Mouse (Mus musculus): ENCODE results near the gene Slc12a8.
"Not testable (repeated sequence)": the region's sequence is repeated elsewhere in the genome, so short reads cannot be mapped to it uniquely, and the experiment has no call there.

The Slc12a8 gene

DNA sequence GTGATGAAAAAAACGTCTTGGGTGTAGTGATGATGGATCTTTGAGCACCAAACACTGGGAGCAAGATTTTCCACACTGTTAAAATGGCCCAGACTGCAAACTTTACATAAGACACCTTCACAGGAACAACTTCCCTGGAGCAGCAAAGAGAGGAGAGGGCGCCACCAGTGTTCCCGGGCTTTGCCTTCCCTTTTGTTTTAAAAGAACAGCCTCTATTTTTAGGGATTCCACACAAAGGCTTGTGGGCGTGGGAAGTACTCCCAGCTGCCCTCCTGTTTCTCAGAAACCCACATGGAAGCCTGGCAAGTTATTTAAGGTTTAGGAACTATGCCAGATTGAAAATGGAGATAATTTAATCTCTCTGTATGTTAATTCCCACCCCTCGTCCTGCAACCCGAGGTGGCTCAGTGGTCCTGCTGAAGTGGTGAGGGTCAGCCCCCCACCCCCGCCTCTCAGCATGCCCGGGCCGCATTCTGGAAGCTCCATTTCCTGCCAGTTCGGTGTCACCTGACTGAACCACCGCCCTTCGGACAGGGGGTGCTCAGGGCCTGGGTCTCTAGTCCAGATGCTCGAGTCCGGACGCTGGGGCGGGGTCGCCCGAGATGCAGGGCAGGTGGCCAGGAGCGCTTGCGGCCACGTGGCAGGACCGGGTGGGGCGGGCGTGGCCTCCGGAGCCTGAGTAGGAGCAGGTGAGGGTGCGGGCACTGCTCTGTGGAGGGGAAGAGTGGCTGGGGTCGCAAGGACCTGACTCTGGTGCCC, at the start of gene Slc12a8:
TSS of gene Slc12a8 (plus strand) at position 522 of the 759 bp plus-strand sequence.
- DNase-seq (ENCODE audit: low spot score in 2 of 2), result no peak

DNA sequence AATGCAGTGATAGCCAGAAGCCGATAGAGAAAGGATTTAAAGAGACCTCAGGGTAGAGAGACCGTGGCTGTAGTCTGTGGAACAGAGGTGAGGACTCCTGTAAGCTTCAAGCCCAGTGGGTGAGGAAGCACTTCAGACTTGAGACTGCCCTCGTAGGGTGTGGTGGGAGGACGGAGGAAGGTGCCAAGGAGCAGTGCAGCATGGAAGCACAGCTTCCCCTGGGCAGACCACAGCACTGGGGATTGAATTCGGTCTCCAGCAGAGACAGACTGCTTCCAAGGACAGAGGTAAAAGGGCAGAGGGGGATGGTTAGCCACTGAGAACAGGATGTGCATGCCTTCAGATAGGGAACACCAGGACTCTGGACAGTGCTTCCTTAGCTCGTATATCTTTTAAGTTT, 49.7 kb upstream of the Slc12a8 start:
- no peak for DNase-seq (ENCODE audit: low spot score in 2 of 2)

DNA sequence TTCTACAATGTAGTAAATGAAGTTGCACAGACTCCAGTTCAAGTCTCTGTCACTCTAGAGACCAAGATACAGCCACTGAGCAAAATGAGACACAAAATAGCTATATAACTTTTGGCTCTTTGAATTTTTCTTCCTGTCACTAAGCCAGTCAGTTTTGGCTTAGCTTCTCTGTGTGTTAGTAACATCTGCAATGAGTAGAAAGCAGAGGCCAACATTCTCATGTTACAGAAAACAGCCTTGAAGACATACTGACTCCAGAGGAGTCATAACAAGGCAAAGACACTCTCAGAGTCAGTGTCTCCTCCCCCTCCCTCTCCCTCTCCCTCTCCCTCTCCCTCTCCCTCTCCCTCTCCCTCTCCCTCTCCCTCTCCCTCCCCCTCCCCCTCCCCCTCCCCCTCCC, 47.2 kb upstream of the Slc12a8 start:
- no peak for DNase-seq (ENCODE audit: low spot score in 2 of 2)

DNA sequence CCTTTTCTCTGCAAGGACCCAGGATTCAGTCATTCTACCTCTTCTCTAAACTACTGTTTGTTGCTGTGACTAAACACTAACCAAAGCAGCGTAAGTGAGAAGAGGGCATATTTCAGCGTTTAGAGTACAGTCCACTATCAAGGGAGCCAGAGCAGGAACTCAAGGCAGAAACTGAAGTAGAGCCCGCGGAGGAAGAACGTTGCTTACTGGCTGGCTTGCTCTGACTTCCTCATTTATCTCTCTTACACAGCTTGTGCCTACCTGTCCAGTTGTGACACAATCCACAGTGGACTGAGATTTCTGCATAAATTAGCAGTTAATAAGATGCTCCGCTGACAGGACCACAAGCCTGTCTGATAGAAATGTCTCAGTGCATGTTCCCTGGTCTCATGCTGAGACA, 42.7 kb upstream of the Slc12a8 start:
- no peak for DNase-seq (ENCODE audit: low spot score in 2 of 2)

DNA sequence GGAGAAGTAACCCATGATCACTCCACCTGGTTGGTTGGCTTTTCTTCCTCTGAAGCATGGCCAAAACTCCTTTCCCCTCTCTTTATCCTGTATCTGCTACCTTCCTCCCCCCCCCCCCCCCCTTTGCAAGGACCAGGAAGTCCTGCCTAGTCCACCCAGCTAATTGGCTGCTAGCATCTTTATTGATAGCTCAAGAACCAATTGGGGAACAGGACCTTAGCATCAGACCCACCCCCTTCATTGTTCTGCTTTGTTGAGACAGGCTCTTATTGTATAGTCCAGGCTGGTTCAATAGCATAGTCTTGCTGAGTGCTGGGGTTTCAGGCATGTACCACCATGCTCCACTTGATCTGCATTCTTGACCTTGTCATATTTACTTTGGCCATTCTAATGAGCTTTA, 37.2 kb upstream of the Slc12a8 start:
- DNase-seq (ENCODE audit: low spot score in 2 of 2), result no peak

DNA sequence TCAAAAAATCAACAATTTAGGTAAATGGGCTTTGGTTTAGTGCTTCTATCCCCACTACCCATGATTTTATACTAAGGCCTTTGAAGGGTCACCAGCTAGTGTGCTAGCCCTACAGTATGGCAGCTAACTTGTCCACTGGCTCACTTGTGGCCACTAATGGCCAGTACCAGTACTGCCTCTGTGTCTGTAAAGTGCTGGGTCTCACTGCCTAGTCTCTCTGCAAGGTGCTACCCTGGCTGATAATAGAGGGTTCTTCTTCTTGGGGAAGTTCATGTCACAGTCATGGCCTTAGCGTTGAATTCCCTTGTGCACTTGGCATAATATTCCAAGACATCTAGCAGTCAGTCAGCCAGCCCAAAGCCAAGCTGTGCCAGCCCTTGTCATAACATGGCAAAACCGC, 36.0 kb upstream of the Slc12a8 start:
- DNase-seq (ENCODE audit: low spot score in 2 of 2), result peak in 1 of 2 experiments; percentile 60

DNA sequence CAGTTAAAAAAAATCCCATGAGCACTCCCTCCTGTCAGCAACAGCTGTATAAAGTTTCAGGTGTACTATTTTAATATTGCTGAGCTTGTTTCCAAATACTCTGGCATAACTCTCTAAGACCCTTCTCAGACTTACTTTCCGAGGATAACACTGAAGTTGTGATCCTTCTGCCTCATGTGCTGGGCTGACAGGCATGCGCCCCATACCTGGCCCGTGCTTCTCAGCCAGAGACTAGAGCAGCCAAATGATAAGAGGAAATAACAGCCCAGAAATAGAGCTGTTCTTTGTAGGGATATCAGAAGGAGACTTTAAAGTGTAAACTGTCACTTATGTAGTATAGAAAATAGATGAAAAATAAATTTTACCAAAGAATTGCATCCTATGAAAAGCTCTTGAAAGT, 34.8 kb upstream of the Slc12a8 start:
- no peak for DNase-seq (ENCODE audit: low spot score in 2 of 2)

DNA sequence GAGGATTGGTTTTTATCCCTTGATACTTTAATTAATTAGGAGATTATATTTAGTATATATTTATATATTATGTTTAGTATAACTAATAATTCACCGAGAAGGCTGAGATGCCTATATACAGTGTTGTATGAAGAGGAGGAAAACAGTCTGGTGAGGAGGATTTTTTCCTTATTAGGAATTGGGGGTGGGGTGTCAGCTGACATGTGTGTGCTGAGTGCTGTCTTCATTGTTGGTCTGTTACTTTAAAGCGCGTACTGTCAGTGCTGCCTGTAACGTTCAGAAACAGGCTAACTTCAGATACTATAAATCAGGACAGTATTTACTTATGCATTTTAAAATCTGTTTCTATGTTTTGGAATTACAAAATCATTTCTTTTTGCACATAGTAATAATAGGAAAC, 29.4 kb upstream of the Slc12a8 start:
- DNase-seq (ENCODE audit: low spot score in 2 of 2), result no peak

DNA sequence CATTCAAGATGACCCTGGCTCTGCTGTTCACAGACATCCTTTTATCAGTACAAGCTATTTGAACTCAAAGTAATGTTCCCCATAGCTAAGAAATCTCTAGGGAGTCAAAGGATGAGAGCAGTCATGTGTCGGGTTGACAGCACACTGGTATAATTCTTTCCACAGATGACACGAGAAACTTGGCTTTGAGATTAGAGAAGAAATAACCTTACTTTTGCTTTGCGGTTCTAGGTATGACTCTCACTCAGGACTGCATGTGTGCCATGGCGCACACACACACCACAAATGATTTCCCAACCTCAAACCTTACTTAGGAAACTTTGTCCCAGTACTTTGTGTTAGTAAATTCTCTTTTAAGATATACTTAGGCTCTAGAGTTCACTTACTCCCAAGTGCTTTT, 22.8 kb upstream of the Slc12a8 start:
- no peak for DNase-seq (ENCODE audit: low spot score in 2 of 2)

DNA sequence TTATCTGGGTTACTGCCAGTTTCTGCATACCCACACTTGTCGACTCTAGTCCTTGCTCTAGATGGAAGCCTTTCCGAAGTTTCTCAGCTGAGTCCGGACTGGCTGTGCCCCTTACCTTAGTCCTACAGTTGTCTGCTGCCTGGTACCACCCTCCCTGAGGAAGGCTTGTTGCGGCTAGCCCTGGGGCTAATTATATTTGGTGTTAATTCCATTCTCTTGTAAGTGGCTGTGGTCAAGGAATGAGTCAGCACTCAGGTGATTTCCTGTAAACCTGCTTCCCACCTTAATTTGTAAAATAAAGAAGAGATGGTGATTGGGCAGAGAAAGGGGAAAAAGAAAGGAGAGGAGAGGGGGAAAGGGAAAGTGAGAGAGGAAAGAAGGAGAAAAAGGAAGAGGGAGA, 9.0 kb upstream of the Slc12a8 start:
- no peak for DNase-seq (ENCODE audit: low spot score in 2 of 2)

DNA sequence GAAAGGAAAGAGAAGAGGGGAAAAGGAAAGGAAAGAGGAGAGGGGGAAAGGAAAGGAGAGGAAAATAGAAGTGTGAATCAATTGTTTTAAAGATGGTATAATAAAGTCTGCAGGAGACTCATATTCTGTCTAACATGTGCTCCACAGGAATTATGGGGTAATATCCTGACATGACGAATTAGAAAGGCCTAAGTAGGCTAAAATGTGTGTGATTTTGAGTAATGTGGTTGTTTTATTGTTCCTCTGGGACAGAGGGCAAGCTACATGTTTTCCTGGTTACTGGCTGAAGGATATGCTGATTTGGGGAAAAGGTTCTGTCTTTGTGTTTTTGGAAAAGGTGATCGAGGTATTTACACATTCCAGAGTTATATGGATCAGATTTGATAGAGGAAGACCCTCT, 7.9 kb upstream of the Slc12a8 start:
- not testable (repeated sequence) for DNase-seq (ENCODE audit: low spot score in 2 of 2)

DNA sequence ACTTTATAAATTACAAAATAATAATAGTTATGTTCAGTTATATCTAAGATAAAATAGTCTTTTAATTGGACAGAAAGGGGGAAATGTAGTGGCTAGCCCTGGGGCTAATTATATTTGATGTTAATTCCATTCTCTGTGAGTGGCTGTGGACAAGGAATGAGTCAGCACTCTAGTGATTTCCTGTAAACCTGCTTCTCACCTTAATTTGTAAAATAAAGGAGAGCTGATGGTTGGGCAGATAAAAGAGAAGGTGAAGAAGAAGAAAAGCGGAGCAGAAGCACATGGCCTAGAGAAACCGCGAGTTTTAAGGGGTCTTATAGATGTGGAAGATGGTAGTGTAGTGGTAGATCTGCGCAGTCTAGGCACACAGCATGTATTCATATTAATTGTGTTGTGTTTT, 6.3 kb upstream of the Slc12a8 start:
- not testable (repeated sequence) for DNase-seq (ENCODE audit: low spot score in 2 of 2)

DNA sequence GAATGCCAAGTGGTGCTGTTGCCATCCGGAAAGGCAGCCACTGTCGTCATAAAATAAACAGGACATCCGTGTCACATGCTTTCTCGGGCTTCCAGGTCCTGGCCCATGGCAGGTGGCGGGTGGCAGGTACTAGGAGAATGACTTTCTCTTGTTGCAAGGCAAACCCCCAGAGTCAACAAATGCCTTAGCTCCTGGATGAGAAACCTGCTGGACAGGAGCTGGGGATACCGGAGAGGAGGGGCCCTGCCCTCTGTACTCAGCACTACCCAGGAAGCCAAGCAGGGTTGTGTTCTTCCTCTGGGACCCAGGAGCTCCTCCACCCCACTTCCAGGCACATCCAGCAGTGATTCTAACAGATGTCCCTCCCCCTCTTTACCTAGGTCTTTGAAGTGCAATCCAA, 4.6 kb upstream of the Slc12a8 start:
- DNase-seq (ENCODE audit: low spot score in 2 of 2), result no peak

DNA sequence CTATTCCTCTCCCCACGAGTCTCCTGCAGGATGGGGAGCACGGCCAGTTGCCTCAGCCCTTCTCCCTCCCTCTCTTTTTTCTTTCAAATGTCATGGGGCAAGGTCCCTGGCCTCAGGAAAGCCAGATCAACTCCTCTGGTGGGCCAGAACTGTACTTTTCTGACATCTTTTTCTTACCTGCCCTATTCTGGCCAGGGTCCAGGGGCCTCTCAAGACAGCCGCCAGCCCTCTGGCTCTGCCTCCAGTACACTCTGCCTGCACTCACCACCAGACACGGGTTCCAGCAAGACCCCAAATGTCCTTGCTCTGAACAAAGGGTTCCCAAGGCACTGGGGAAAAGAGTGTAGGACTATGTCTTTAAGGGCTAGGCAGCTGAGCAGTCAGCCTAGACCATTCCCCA, 499 bp downstream of the Slc12a8 start:
- DNase-seq (ENCODE audit: low spot score in 2 of 2), result no peak

DNA sequence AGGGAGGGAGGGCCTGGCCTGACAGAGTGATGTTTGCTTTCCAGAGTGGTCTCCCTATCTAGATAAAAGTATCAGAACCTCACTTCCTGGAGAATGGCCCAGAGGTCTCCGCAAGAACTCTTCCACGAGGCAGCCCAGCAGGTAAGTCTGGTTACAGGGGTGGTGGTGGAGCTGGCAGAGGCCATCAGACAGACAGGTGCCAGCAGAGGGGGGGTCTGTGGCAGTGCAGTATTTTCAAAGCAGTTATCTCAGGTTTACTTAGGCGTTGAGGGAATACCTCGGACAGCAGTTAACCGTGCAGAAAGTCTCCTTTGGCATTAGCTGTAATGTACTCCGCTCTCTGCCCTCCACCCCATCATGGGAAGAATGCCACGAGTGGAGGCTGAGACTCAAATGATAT, 1.1 kb downstream of the Slc12a8 start:
- no peak for DNase-seq (ENCODE audit: low spot score in 2 of 2)

DNA sequence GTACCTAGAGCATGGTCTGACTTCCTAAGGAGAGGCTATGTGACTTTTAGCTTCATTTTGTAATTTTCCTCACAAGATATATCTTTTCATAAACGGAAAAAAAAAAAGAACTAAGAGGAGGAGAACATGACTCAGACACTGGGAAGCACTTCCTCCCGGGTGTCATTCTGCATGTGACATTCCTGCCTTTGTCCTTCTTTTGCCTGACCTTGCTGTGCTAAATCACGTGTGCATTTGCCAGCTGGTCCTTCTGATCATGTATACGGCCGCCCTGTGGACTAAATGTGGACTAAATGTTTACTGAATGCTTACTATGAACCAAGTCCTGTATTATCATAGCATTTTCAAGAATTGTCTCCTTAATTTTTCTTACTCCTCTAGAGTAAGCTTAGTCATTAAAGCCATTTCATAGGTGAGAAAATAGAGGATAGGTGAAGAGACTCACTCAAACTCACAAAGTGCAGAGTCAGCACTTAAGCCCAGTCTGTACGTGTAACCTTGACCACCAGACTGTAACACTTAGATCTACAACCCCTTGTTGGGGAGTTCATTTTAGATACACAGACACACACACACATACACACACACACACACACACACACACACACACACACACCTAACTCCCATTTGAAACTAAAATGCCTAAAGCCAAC, 2.9 kb downstream of the Slc12a8 start:
- no peak for DNase-seq (ENCODE audit: low spot score in 2 of 2)

DNA sequence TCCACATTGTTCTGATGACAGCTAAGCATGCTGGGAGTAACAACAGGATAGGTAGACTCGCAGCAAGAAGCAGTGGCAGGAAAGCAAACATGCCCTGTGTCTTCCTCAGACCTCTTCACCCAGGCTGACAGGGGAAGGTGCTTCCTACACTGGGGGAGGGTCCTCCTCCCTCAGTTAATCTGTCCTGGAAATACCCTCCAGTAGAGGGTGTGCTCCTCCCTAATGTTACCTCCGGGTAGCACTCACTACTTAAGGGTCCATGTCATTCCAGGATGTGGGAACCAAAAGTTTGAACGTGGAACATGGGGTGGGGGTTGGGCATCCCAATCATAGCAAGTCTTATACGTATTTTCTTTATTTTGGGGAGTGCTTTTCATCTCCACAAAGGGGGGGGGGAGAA, 5.4 kb downstream of the Slc12a8 start:
- no peak for DNase-seq (ENCODE audit: low spot score in 2 of 2)

DNA sequence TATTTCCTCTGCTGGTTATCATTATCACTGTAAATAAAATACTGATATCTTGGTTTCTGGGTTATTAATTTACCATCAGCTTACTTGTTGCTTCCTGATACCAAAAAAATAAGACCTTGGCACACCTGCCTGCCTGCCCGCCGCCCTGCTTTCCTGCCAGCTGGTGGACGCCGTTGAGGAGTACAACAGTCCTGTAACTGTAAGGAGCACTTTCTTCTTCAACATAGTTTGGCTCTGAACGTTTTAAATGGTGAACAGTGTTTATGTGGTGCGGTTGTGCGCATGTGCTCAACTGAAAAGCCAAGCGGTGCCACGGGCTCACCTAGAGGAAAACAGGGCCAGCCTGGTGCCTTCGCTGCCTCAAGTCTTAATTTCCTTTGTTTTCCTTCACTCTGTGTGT, 6.4 kb downstream of the Slc12a8 start:
- DNase-seq (ENCODE audit: low spot score in 2 of 2), result no peak

DNA sequence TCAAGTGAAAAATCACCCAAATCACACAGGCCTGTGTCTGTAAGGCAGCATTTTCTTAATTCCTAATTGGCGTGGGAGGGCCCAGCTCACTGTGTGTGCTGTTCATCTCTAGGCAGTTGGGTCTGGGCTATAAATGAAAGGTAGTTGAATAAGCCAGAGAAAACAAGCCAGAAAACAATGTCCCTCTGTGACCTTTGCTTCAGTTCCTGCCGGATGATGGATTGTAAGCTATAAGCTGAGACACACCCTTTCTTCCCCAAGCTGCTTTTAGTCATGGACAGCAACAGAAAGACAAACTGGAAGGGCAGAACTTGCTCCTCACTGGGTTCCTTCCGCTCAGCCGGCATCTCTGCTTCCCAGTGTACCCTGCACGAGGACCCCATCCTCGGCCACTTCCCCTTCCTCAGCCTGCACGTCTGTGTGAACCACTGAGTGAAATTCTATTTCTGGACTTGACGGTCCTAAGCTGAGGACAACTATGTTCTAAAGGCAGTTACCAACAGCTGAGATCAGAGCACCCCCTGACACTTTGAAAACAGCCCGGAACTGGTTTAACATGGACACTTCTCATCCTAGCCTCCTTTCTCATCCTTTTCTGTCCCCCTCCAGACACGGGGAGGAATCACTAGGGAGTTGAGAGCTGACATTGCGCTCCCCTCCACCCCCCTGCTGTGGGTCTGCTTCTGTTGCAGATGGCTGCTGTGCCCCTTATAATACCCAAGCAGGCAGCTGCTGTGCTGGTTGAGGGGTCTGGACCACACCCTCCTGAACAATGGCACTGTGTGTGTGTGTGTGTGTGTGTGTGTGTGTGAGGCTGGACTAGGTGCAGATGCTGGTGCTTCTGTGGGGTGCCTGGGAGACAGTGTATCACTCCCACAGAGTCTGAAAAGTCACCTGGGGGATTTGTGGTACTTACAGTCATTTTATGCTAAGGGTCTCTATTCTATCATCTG, 12.7 kb downstream of the Slc12a8 start:
- DNase-seq (ENCODE audit: low spot score in 2 of 2), result peak in 1 of 2 experiments; percentile 27

DNA sequence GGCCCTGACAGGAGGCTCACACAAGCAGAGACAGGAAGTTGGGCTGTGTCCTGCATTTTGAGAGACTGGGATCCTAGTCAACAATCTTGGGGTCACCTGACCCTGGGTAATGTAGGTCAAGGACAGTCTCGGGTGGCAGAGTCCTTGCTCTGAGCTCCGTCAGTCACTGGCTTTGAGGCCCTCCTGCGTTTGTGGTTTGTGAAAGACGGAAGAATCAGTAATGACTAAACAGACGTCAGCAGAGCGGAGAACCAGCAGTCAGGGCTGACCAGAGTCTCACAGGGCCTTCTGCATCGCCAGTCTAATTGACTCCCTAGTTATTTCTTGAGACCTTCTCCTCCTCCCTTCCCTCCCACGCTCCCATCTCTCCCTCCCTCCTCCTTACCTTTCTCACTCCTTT, 14.1 kb downstream of the Slc12a8 start:
- DNase-seq (ENCODE audit: low spot score in 2 of 2), result peak in 1 of 2 experiments; percentile 22

DNA sequence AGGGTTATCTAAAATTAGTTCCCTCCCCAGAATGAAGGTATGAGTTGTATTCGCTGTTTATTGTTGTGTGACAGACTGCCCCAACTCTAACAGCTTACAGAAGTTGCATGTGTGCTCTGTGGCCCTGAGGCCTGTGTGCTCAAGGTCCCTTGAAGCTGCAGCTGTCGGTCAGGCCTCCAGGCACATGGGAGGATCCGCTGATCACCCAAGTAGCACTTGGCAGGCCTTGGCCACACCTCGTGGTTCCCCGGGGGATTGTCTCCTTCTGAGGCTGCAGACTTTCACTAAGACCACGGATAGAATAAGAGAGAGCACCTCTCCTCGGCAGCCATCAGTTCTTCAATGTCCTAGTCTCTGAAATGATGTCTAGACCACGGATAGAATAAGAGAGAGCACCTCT, 19.3 kb downstream of the Slc12a8 start:
- peak in 1 of 2 experiments; percentile 40 for DNase-seq (ENCODE audit: low spot score in 2 of 2)

DNA sequence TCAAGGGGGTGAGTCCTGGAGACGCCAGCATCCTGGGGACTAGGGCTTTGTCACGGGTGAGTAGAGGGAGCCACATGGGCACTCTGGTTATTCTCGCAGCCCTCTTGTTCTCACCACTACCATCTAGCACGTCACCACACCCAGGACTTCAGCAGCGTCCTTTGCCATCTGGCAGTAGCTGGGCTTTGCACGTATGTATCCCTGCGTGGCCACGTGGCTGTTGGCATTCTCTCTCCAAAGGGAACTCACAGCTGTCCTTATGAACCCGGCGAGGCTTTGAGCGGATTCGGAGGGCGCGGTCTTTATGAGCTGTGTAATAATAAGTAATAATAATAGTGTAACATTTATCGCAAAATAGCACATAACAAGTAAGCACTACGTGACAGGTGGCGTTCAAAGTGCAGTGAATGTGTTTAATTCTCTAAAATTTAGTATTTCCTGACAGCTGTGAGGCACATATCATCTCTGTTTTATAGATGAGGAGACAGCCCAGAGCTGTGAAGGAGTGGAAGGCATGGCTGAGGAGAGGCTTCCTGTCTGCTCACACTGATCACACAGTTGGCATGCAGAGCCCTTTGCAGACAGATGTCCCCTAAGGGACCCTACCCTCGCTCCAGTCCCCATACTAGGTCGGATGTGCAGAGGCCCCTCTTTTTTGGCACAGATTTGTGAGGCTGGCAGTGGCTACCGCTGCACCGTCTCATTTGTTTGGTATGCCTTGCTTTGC, 20.5 kb downstream of the Slc12a8 start:
- no peak for DNase-seq (ENCODE audit: low spot score in 2 of 2)
